Mouse (Mus musculus) kidney, adult 11 months (tissue): ENCODE results near the gene Khdrbs1.

ENCODE experiments used
- DNase-seq: peaks from one replicate; pipeline ENCODE4 v3.0.0; 2022

The Khdrbs1 gene

GRCm38 (mm10) chr4:129671491-129672082 is 70.5 kb downstream of the Khdrbs1 start:
- DNase-seq, result peak; percentile 49

DNA sequence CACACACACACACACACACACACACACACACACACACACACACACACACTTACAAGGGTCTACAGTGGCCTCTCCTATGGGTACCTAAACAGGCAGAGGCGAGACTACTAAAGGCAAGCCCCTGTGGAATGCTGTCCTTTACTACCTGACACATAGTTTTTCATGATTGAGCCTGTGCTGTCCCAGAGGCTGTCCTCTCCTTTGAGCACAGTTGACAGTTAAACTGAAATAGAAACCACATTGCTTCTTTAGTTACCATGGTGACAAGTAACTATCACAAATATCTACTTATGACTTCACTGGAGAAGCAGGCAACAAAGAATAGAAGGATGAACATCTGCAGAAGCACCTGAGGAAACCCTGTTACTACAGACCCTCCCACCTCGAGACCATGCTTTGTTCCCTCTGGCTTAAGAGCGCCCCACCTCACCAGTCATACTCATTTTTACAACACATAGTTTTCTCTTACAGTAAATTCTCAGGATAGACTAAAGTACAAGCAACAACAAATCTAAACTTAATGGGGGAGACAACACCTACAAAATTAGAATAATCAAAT is 79.8 kb downstream of the Khdrbs1 start:
- DNase-seq, result no peak

- DNase-seq, result no peak
Measured at GRCm38 (mm10) chr4:129661584-129661983, 80.5 kb downstream of the Khdrbs1 start.

DNA sequence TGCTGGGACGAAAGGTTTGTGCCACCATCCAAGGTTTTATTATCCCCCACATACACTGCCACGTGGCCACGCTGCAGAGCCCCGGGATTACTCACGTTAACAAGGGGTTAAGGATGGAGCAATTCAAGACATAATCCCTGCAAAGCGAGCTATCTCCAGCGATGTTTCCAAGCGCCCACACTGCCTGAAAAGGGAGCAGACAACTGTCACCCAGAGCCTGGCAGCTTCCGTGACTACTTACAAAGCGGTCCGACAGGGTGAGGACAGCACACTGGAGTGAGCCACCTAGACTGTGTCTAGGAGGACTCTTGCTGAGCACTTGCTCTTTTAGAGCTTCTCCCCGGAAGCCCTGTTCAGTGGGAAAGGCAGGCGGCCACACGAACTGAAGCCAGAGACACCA is 87.3 kb downstream of the Khdrbs1 start:
- DNase-seq, result no peak
